Mouse (Mus musculus) liver, embryonic 16.5 days (tissue): ENCODE data around the gene Aff2. TPM values are rescaled to one million over a fixed set of nuclear protein-coding genes. Genes with fewer than 3 reads are reported as not detected.
A peak's percentile ranks its signal among the peaks of the same experiment; 100 is the strongest.

ENCODE experiments used
- ATAC-seq: fragments of 200-750 bp; cut with Nextera tagmentation; 2 replicates; pipeline ENCODE4 v1.8.0; 2017; ENCODE audit warnings: low read depth, mild to moderate bottlenecking, moderate number of reproducible peaks, moderate library complexity
- H3K27ac ChIP-seq: fragments of 300-500 bp; sonication (generic); 2 replicates; pipeline ENCODE4 v1.5.1; 2014; ENCODE audit warnings: mild to moderate bottlenecking, low read length
- H3K27me3 ChIP-seq: fragments of 300-500 bp; sonication (generic); 2 replicates; pipeline ENCODE4 v1.6.1; 2014; ENCODE audit warnings: low read depth, low read length, mixed read lengths; ENCODE audit not compliant: control insufficient read depth, insufficient read depth
- H3K36me3 ChIP-seq: fragments of 300-500 bp; sonication (generic); 2 replicates; pipeline ENCODE4 v1.6.1; 2014; ENCODE audit warnings: mild to moderate bottlenecking; ENCODE audit not compliant: control insufficient read depth, insufficient read depth
- H3K4me1 ChIP-seq: fragments of 300-500 bp; sonication (generic); 2 replicates; pipeline ENCODE4 v1.6.1; 2014; ENCODE audit warnings: low read depth, low read length, mixed read lengths; ENCODE audit not compliant: control insufficient read depth
- H3K4me2 ChIP-seq: fragments of 300-500 bp; sonication (generic); 2 replicates; pipeline ENCODE4 v1.6.1; 2014; ENCODE audit warnings: low read depth, low read length, mixed read lengths
- H3K4me3 ChIP-seq: fragments of 300-500 bp; sonication (generic); 2 replicates; pipeline ENCODE4 v1.5.1; 2014; ENCODE audit warnings: low read depth, mild to moderate bottlenecking, low read length
- H3K9ac ChIP-seq: fragments of 300-500 bp; sonication (generic); 2 replicates; pipeline ENCODE4 v1.6.1; 2014; ENCODE audit warnings: low read depth, low read length
- H3K9me3 ChIP-seq: fragments of 300-500 bp; sonication (generic); replicated peaks from 2 replicates; pipeline ENCODE4 v1.6.1; 2016; ENCODE audit warnings: low read length; ENCODE audit not compliant: control insufficient read depth
- WGBS: fragments of 180-500 bp; shearing (Covaris S2); extraction: QIAGEN DNeasy Blood & Tissue Kit; methylation state at CpG from one replicate; pipeline ENCODE4 v1.1.7; 2014; ENCODE audit not compliant: insufficient replicate concordance; 5-methylcytosine and 5-hydroxymethylcytosine counted together
- polyA plus RNA-seq: library from polyadenylated mRNA; unstranded; fragments of >200 nt; fragmentation: Nextera tagmentation; extraction: Ambion mirVana; gene quantifications from 2 replicates; pipeline ENCODE4 v1.2.1, GENCODE M21; 2015

Gene Aff2
- polyA plus RNA-seq = 0.22 and 0.55 TPM in 2 replicates

- no peak within 1 kb of the TSS for H3K27ac ChIP-seq
- ATAC-seq = no peak
- H3K4me3 ChIP-seq = peak within 1 kb of the TSS; percentile 52
- 12% methylated on average over 50 of the region's 79 CpGs for WGBS
- H3K36me3 ChIP-seq = no peaks in the 10 kb centered on the region
- peaks cover 26% of the 10 kb centered on the region for H3K27me3 ChIP-seq
- H3K4me1 ChIP-seq = no peaks in the 10 kb centered on the region
- H3K9me3 ChIP-seq = no peaks in the 10 kb centered on the region
- H3K4me2 ChIP-seq = peak within 1 kb of the TSS; percentile 49
- no peak within 1 kb of the TSS for H3K9ac ChIP-seq
Observed at GRCm38 (mm10) chrX:69360238-69361054, at the start of gene Aff2. TSS of gene Aff2 (plus strand) at chrX:69360294.

- H3K9ac ChIP-seq = no peak overlapping the region
Observed at GRCm38 (mm10) chrX:69337296-69337695, 22.8 kb upstream of the Aff2 start.

GRCm38 (mm10) chrX:69355621-69356020, 4.5 kb upstream of the Aff2 start:
- no peaks in the 10 kb centered on the region for H3K36me3 ChIP-seq
- H3K4me3 ChIP-seq = no peak overlapping the region
- no peak overlapping the region for H3K9ac ChIP-seq
- H3K27ac ChIP-seq = no peak overlapping the region
- no peak overlapping the region for H3K4me2 ChIP-seq
- 45% methylated on average over 2 of the region's 2 CpGs for WGBS
- no peaks in the 10 kb centered on the region for H3K4me1 ChIP-seq
- peaks cover 16% of the 10 kb centered on the region for H3K27me3 ChIP-seq
- no peaks in the 10 kb centered on the region for H3K9me3 ChIP-seq
- ATAC-seq = no peak

More at GRCm38 (mm10) chrX:69337296-69337695, 22.8 kb upstream of the Aff2 start:
- no peak overlapping the region for H3K4me2 ChIP-seq
- no peaks in the 10 kb centered on the region for H3K4me1 ChIP-seq
- no peak overlapping the region for H3K27ac ChIP-seq
- no peak overlapping the region for H3K4me3 ChIP-seq
- no peaks in the 10 kb centered on the region for H3K36me3 ChIP-seq
- ATAC-seq = no peak
- no peaks in the 10 kb centered on the region for H3K27me3 ChIP-seq
- no peaks in the 10 kb centered on the region for H3K9me3 ChIP-seq

GRCm38 (mm10) chrX:69359360-69359759, 734 bp upstream of the Aff2 start:
- Histone ChIP-seq H3K4me2 (no peak overlapping the region), H3K9me3 (no peaks in the 10 kb centered on the region), H3K4me3 (no peak overlapping the region), H3K36me3 (no peaks in the 10 kb centered on the region), H3K27ac (no peak overlapping the region), H3K27me3 (peaks cover 26% of the 10 kb centered on the region), H3K4me1 (no peaks in the 10 kb centered on the region), H3K9ac (no peak overlapping the region)
- ATAC-seq = no peak
- 17% methylated on average over 5 of the region's 5 CpGs for WGBS

GRCm38 (mm10) chrX:69359885-69360237, 233 bp upstream of the Aff2 start:
- peaks cover 26% of the 10 kb centered on the region for H3K27me3 ChIP-seq
- no peak for ATAC-seq
- no peaks in the 10 kb centered on the region for H3K36me3 ChIP-seq
- no peaks in the 10 kb centered on the region for H3K4me1 ChIP-seq
- no peaks in the 10 kb centered on the region for H3K9me3 ChIP-seq
- H3K9ac ChIP-seq = no peak overlapping the region
- H3K4me2 ChIP-seq = peak overlapping the region; percentile 49
- peak overlapping the region; percentile 52 for H3K4me3 ChIP-seq
- 19% methylated on average over 4 of the region's 4 CpGs for WGBS
- H3K27ac ChIP-seq = no peak overlapping the region

- Histone ChIP-seq H3K9me3 (no peaks in the 10 kb centered on the region), H3K27ac (no peak overlapping the region), H3K4me1 (no peaks in the 10 kb centered on the region), H3K27me3 (peaks cover 26% of the 10 kb centered on the region), H3K4me2 (peak overlapping the region; percentile 49), H3K36me3 (no peaks in the 10 kb centered on the region), H3K9ac (no peak overlapping the region), H3K4me3 (peak overlapping the region; percentile 52)
- no peak for ATAC-seq
- 12% methylated on average over 10 of the region's 10 CpGs for WGBS
Observed at GRCm38 (mm10) chrX:69361055-69361558, 1.0 kb downstream of the Aff2 start.

GRCm38 (mm10) chrX:69364198-69364597, 4.1 kb downstream of the Aff2 start:
- H3K4me3 ChIP-seq = no peak overlapping the region
- WGBS = 3% methylated on average over 2 of the region's 2 CpGs
- ATAC-seq = no peak

GRCm38 (mm10) chrX:69373341-69373740, 13.2 kb downstream of the Aff2 start:
- H3K9ac ChIP-seq = no peak overlapping the region
- WGBS = 47% methylated on average over 2 of the region's 2 CpGs
- no peaks in the 10 kb centered on the region for H3K36me3 ChIP-seq
- no peak for ATAC-seq
- H3K27ac ChIP-seq = no peak overlapping the region
- H3K27me3 ChIP-seq = no peaks in the 10 kb centered on the region
- H3K9me3 ChIP-seq = no peaks in the 10 kb centered on the region
- no peak overlapping the region for H3K4me3 ChIP-seq
- H3K4me2 ChIP-seq = no peak overlapping the region
- no peaks in the 10 kb centered on the region for H3K4me1 ChIP-seq

More at GRCm38 (mm10) chrX:69364198-69364597, 4.1 kb downstream of the Aff2 start:
- no peak overlapping the region for H3K9ac ChIP-seq
- H3K36me3 ChIP-seq = no peaks in the 10 kb centered on the region
- no peak overlapping the region for H3K27ac ChIP-seq
- no peaks in the 10 kb centered on the region for H3K9me3 ChIP-seq
- peaks cover 24% of the 10 kb centered on the region for H3K27me3 ChIP-seq
- no peaks in the 10 kb centered on the region for H3K4me1 ChIP-seq
- H3K4me2 ChIP-seq = no peak overlapping the region

GRCm38 (mm10) chrX:69389738-69390137, 29.6 kb downstream of the Aff2 start:
- no peak overlapping the region for H3K9ac ChIP-seq
- no peak overlapping the region for H3K4me3 ChIP-seq
- H3K4me1 ChIP-seq = no peaks in the 10 kb centered on the region
- WGBS = 15% methylated on average over 1 of the region's 1 CpGs
- no peaks in the 10 kb centered on the region for H3K36me3 ChIP-seq
- no peak overlapping the region for H3K4me2 ChIP-seq
- no peaks in the 10 kb centered on the region for H3K27me3 ChIP-seq
- no peaks in the 10 kb centered on the region for H3K9me3 ChIP-seq
- no peak overlapping the region for H3K27ac ChIP-seq
- no peak for ATAC-seq
